Mouse (Mus musculus) spleen, postnatal 36 days (tissue): ENCODE measurements around the gene Ndel1.
A peak's percentile ranks its signal among the peaks of the same experiment; 100 is the strongest.

Experiments used
- DNase-seq, 2 experiments: peaks; one replicate each; pipeline ENCODE4 v3.0.0; 2022; ENCODE audit warnings: low spot score in 2 of 2, mixed read lengths in 1 of 2

Gene Ndel1

GRCm38 (mm10) chr11:68871748-68872147 is at the start of gene Ndel1:
Gene Ndel1, minus strand, starts transcription at chr11:68871858.
- peak; percentile 22 to 46 for DNase-seq

DNA sequence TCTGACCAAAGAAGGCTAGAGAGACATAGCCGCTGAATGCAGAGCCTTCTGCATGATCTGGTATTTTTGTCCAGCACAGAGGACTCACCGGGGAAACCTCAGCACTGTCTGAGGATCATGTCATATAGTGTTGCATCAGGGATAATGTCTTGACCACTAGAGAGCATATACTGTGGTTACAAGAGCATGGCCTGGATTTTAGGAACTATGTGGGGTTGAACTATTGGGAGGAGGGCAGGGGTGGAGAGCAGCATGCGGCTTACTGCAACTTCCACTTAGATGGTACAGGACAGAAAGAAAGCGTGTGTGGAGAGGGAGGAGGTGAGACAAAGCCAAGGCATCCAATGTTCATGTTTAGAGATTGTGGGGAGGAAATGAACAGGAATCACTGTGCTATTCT is 42.9 kb upstream of the Ndel1 start:
- DNase-seq, result no peak

DNA sequence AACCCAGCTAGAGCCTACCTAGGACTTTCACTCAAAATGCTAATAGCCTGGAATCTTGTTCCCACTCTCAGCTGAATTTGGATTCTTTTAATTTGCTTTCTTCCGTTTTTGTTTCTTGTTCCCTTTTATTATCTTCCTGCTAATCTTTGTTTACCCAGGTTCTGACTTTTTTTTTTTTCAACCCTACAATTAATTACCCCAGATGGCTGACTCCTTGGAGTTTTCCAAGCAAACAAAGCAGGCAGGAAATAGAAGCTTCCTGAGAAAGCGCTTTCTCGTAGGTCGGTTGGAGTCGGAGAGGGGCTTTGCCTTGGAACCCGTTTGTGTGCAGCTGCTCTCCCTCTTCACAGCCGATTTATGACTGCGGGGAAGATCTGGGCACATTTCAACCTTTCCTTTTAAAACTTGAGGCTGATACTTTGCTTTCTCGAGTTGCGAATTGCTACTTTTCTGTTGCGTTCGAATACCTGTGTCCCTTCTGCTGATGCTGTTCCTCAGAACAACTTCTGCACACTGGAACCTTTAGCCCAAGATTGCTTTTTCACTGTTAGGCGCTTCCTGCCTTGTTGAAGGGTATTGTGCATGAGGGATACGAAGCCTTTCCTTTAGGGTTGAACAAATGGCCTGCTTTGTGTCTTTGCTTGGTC is 40.0 kb upstream of the Ndel1 start:
- no peak for DNase-seq

GRCm38 (mm10) chr11:68908846-68909503 is 37.3 kb upstream of the Ndel1 start:
- no peak for DNase-seq

DNA sequence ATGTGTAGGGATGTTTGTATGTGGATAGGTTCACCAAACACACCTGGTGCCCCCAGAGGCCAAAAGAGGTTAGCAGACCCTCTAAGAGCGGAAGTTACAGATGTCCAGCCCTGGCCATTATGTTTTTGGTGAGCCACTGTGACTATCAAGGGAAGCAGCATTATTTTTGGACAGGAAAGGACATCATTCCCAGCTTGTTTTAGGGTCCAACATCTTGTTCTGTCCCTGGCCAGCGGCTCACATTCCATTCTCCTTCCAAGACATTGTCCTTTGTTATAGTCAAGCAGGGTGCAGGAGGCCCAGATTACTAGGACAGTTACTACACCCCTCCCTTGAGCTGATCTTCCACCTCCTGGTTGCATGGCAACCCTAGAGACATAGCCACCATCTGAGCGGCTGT is 35.6 kb upstream of the Ndel1 start:
- no peak for DNase-seq

- no peak for DNase-seq
Observed at GRCm38 (mm10) chr11:68906461-68906790, 34.8 kb upstream of the Ndel1 start.

DNA sequence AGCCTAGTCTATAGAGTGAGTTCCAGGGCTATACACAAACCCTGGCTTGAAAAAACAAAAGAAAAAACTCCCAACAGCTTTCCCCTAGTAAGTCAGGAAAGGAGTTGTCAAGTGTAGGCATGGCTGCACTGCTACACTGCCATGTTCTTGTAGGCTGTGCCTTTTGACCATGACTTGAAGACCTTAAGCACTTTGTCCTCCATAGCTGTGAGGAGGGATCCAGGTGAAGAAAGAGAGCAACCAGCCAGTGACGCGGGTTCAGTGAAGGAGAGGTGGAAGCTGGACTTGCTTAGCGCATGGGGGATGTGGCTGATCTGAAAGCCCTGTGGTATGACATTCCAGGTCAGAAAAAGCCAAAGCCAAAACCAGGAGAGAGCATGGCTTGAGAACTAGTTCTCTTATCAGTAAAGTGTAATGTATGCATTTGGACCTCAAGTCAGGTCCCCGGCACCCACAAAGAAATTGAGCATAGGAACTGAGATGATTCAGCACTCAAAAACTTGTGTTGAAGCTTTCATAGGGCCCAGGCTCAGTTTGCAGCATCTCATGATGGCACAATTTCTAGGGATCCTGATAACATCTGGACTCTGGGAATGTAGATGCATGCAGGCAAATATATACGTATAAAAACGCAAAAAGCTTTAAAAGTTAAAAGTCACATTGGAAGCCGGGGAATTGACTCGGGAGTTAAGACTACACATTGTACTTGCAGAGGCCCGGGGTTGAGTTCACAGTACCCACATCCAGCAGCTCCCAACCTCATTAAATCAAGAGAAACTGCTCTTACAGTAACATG is 34.2 kb upstream of the Ndel1 start:
- no peak for DNase-seq

GRCm38 (mm10) chr11:68905138-68905531 is 33.5 kb upstream of the Ndel1 start:
- DNase-seq, result no peak

GRCm38 (mm10) chr11:68904375-68905137 is 32.9 kb upstream of the Ndel1 start:
- peak; percentile 49 to 63 for DNase-seq

DNA sequence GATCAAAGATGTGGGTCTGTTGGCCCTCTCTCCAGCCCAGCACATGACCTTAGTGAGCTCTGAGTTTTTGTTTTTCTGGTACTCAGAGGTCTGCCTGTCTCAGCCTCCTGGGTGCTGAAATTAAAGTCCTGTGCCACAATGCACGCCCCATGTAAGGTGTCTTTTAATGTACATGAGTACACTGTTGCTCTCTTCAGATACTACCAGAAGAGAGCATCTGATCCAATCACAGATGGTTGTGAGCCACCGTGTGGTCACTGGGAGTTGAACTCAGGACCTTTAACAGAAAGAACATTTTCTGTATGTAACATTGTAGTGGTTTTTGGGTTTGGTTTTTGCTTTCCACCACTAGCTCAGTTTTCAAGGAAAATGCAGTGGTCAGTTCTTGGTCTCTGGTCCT is 32.1 kb upstream of the Ndel1 start:
- no peak for DNase-seq

DNA sequence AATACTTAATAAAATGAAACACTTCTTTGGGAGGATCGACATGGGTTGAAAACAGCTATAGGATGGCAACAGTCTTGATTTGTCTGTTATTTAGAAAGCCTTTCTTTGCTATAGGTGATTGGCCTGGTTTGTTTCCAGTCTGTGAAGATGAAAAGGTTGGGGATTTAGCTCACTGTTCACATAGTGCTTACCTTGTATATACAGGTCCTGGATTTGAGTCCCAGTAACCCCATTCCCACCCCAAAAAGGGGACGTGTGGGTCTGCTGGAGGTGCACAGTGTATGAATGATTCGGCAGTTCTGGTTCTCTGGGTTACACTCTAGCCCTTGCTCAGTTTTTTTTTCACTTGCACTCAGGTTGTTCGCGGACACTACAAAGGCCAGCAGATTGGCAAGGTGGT is 31.2 kb upstream of the Ndel1 start:
- no peak for DNase-seq

- DNase-seq, result no peak
Observed at GRCm38 (mm10) chr11:68902367-68902766, 30.7 kb upstream of the Ndel1 start.

- DNase-seq, result no peak
Observed at GRCm38 (mm10) chr11:68902047-68902364, 30.3 kb upstream of the Ndel1 start.

GRCm38 (mm10) chr11:68901351-68902046 is 29.8 kb upstream of the Ndel1 start, which contains the start of gene Rpl26:
Gene Rpl26, plus strand, starts transcription at chr11:68901583.
- peak; percentile 96 to 98 for DNase-seq

GRCm38 (mm10) chr11:68900519-68901350 is 29.1 kb upstream of the Ndel1 start:
- DNase-seq, result no peak

DNA sequence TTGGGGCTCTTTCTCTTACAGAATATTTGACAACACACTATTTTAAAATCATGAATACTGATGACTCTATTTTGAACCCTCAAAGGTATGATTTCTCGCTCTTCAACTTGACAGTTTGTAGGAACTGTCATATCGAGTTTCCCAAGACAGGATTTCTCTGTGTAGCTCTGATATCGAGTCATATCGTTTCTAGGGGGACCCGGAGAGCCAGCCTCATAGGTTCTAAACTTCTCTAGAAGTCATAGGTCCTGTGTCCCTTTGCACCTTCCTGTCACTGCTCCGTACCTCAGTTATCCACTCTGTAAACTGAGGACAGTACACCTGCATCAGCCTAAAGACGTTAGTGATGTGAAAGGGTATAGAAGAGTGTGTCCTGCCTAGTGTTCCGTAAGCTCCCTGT is 28.2 kb upstream of the Ndel1 start:
- DNase-seq, result no peak

DNA sequence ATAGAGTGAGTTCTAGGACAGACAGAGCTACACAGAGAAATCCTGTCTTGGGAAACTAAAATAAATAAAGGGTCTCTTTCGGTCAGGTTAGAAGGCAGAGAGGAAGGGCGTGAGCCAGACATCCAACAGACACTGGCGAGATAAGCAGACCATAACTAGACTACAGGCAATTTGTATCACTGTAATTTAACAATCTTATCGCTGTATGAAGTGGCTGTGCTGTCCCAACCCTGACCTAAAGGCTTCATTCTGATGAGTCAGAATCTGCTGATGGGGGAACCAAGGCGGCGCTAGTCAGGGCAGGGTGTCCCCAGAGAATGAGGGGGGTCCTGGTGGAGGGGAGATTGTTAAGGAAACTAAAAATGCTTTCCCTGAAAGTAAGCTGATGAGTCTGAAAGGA is 27.1 kb upstream of the Ndel1 start:
- DNase-seq, result no peak

DNA sequence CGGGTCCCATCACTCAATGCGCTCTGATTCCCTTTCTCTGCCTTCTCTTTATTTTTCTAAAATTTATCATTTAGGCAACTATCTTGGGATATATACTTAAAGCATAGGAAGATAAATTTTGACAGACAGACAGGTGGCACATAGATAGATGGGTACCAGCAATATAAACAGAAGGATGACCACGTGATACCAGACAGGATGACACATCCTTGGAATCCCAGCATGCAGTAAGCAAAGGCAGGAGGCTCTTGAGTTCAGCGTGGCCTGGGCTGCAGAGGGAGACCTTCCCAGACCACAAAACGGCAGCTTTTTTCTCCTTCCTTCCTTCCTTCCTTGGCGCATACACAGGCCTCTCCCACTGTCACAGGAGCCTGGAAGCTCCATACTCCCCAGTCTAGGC is 26.2 kb upstream of the Ndel1 start:
- DNase-seq, result no peak

- DNase-seq, result peak; percentile 50 to 64
Observed at GRCm38 (mm10) chr11:68897120-68897519, 25.5 kb upstream of the Ndel1 start.

- no peak for DNase-seq
Observed at GRCm38 (mm10) chr11:68896247-68896646, 24.6 kb upstream of the Ndel1 start.
